Mouse (Mus musculus): ENCODE data around the gene F13b. TPM values are rescaled to one million over a fixed set of nuclear protein-coding genes. Genes with fewer than 3 reads are reported as not detected.

The F13b gene
- not detected in 2 replicates for polyA plus RNA-seq (2012; rRNA removed)

DNA sequence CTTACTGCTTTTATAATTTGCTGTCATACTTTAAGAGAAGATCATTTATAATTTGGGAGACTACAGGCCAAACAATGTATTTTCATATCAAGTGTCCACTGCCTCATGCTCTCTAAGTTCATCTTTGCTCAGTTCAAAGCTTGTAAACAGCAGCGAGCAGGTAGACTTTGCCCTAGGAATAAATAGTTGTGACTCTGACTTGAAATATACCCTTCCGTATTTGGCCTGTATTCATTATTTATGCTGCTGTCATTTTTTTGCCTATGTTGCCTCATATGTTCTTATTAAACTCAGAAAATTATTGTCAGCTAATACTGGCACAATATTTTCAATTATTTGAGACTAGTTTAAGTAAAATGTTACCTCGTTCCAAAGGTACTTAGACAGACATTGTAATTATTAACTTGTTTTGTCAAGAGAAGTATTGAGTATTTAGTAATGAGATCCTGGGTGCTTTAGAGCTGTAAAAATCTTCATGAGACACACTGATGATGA lies at the start of gene F13b:
Gene F13b, plus strand, starts transcription at position 445 of the 495 bp plus-strand sequence.

DNA sequence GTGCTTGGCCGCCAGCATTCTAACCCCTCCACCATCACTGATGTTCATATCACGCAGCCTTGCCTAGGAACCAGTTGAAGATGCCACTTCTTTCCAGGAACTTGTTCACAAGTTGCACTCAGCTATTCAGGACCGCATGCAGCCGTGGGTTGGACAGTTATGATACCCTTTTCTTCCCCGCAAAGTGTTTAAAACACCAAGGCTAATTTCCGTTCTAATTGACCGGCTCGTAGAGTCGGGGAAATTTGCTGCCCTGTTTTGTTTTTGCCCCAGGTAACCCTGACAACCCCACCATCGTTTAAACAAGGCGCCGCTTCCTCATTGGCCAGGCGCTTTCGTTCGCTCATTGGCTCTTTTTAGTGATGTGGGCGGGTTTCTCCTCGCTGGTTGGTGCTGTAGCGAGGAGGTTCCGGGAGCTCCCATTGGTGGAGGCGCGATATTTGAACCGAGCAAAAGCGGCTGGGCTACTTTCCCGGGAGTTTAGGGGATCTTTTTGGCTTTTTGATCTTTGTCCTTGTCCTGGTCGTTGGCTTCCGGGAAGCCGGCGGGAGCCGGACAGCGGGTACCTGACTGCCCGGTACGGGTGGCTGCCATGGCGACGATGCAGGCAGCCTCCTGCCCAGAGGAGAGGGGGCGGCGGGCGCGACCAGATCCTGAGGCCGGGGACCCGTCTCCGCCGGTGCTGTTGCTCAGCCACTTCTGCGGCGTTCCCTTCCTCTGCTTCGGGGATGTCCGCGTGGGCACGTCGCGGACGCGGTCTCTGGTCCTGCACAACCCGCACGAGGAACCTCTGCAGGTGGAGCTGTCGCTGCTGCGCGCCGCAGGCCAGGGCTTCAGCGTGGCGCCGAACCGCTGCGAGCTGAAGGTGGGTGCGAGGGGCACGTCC lies 46.9 kb upstream of the F13b start, which contains the start of gene Aspm:
Gene Aspm, plus strand, starts transcription at position 433 of the 886 bp plus-strand sequence.

DNA sequence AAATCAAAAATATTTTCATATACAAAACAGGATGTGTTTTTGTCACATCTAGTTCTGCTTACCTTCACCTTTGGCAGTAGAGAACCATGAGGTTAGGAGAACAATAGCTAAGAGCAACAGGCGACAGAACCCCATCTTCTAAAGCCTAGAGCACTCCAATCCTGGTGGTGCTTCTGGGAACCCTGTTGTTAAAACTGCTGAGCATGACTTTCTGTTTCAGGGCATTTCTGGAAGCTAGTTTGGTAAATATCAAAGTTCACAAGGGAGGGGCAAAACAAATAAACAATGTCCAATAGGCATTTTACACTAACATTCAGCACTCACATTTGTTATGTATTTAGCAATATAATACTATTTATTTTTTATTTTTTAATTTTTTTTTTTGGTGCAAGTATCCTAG lies 58.5 kb downstream of the F13b start, which contains the start of gene Cfhr1:
Gene Cfhr1, minus strand, starts transcription at position 249 of the 400 bp plus-strand sequence.

Other genes starting within 250 kb of the F13b start
- 0.28 and 0.32 TPM in 2 replicates for gene Crb1, start 124.6 kb upstream of the F13b start, polyA plus RNA-seq (2012; rRNA removed)
- 2.8 and 5.2 TPM in 2 replicates for gene Zbtb41, start 79.4 kb upstream of the F13b start, polyA plus RNA-seq (2012; rRNA removed)
- gene Aspm, start 46.9 kb upstream of the F13b start, polyA plus RNA-seq (2012; rRNA removed), result 1.5 and 1.9 TPM in 2 replicates
- not detected in 2 replicates for gene Cfhr1, start 58.6 kb downstream of the F13b start, polyA plus RNA-seq (2012; rRNA removed)